ENCODE assay signal across 18 mouse cellular contexts in the genomic region with DNA sequence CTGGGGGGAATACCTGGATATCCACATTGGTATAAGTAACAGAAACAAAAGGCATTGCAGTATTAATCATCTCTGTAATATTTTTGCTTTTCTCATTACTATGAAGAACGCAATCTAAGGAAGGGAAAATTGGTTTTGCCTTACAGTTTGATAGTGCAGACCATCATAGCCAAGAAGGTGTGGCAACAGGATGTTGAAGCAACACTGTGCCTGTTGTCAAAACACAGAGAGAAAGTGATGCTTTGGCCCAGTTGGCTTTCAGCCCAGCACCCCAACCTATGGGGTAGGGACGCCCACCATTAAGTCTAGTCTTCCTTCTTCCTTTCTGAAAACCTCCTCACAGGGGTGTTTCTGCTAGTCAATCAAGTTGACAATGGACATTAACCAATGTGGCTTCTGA.
"Had no signal": no experiment of that assay in that cellular context is flagged by ENCODE, and none has a peak within 500 bp of the region (broad histone marks: within the 10 kb centered on the region; RNA-seq: fewer than 3 reads in every experiment).

No protein-coding gene starts in this region.

- H3K9ac ChIP-seq: liver, embryonic 14.5 days; lung, embryonic 14.5 days; midbrain, embryonic 13.5 days; midbrain, embryonic 15.5 days; neural tube, embryonic 13.5 days; neural tube, embryonic 15.5 days had no signal

- DNase-seq: lung, embryonic 14.5 days; lung, postnatal 10 days; lung, postnatal 4 days; retina, postnatal 1 day; right cerebral cortex, adult 18-20 months; right cerebral cortex, postnatal 25 days; right cerebral cortex, postnatal 4 days; spleen, adult 18-20 months; thymus, adult 2 months; thymus, postnatal 14 days; thymus, postnatal 36 days had no signal

- H3K4me2 ChIP-seq: lung, embryonic 14.5 days; midbrain, embryonic 13.5 days; midbrain, embryonic 15.5 days; neural tube, embryonic 13.5 days; neural tube, embryonic 15.5 days had no signal

- H3K36me3 ChIP-seq: midbrain, embryonic 10.5 days; midbrain, embryonic 13.5 days; midbrain, embryonic 15.5 days; neural tube, embryonic 13.5 days; neural tube, embryonic 15.5 days had no signal

- H3K9me3 ChIP-seq: midbrain, embryonic 10.5 days; midbrain, embryonic 13.5 days; midbrain, embryonic 15.5 days; neural tube, embryonic 13.5 days; neural tube, embryonic 15.5 days had no signal

- H3K4me1 ChIP-seq: midbrain, embryonic 15.5 days; neural tube, embryonic 15.5 days had no signal

- H3K4me3 ChIP-seq: midbrain, embryonic 10.5 days; midbrain, embryonic 13.5 days; midbrain, embryonic 15.5 days; myocyte; neural tube, embryonic 13.5 days; neural tube, embryonic 15.5 days had no signal

- H3K27ac ChIP-seq: liver, embryonic 14.5 days; midbrain, embryonic 10.5 days; midbrain, embryonic 13.5 days; midbrain, embryonic 15.5 days; neural tube, embryonic 13.5 days; neural tube, embryonic 15.5 days had no signal

- H3K27me3 ChIP-seq: midbrain, embryonic 13.5 days; midbrain, embryonic 15.5 days; neural tube, embryonic 13.5 days; neural tube, embryonic 15.5 days had no signal

- ATAC-seq: midbrain, embryonic 13.5 days; midbrain, embryonic 15.5 days had no signal
